Mouse (Mus musculus): Measurements from ENCODE around the gene Eddm3b.
"Not testable (repeated sequence)": the region's sequence is repeated elsewhere in the genome, so short reads cannot be mapped to it uniquely, and the experiment has no call there.

DNA sequence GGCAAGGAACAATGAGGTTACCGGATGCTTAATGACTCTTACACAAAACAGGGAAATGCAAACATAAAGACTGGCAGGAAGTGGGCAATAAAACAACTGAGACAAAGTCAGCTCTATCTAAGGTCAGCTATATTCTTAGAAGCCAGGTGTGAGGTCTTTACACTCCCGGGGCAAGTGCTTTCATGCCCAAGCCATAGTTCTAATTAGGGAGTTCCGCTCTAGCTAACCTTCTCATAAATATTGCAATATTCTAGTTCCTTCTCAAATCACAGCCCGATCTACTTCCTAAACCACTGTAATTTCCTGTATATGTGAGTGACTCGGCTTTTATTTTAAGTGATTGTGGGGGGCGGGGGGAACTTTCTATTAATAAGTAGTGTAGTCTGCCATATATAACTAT is 49.1 kb downstream of the Eddm3b start:
- TF ChIP-seq GATA1 (IDR thresholded peaks at IDR 0.05; ENCODE audit: borderline replicate concordance, low read length); FLI1 (IDR thresholded peaks at IDR 0.05; ENCODE audit: low read length): not testable (repeated sequence)

Measured in megakaryocyte, embryonic 14.5 days (primary cell).